Mouse (Mus musculus) frontal cortex, postnatal 36 days (tissue): Measurements from ENCODE around the gene Cst7.

Experiments
- DNase-seq, 2 experiments: peaks; one replicate each; pipeline ENCODE4 v3.0.0; 2022; ENCODE audit warnings: low spot score in 2 of 2

Gene Cst7

DNA sequence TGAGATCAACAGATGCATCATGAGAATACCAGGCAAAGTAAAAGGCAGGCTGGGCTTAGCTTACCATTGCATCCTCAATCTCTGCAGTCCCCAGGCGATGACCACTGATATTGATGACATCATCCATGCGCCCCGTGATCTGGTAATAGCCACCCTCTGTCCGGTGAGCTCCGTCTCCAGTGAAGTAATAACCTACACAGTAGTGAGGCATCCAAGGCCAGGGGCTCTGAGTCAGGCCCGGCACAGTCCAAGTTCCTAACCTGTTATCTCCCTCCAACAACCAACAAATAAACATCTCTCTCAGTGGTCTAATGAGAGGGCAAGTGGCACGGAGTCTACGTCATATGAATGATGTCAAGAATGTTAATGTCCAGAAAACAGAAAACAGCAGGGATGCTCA, 54.7 kb downstream of the Cst7 start:
- no peak for DNase-seq

DNA sequence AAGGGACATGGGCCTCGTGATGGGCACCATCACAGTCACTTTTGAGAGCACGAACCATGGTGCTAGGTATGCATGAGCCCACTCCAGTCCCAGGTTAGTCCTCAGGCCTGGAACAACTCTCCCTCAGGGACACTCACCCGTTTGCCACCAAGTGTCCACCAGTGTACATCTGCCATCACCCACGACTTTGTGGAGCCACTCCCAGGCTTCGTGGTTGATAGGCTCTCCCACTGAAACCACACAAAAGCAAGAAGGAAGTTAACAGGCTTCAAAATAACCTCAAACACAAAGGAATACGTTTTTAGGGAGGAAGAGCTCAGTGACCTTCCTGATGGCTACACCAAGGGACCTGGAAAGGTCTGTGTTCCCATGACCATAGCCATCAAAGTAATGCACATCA, 56.9 kb downstream of the Cst7 start:
- no peak for DNase-seq
